Mouse (Mus musculus): ENCODE measurements around the gene Gm28998.
"Not testable (repeated sequence)": the region's sequence is repeated elsewhere in the genome, so short reads cannot be mapped to it uniquely, and the experiment has no call there.

Gene Gm28998

GRCm38 (mm10) chrY:7253487-7253886, at the start of gene Gm28998:
TSS of gene Gm28998 (plus strand) at chrY:7253787.
- not testable (repeated sequence) for DNase-seq (ENCODE audit: low spot score in 2 of 2)

Measured in thymus, postnatal 10 days (tissue).